Mouse (Mus musculus): ENCODE measurements at regions not wholly inside any gene's neighbourhood (a gene's known extent, or its start where the extent isn't known, plus 50 kb on each side); places are given as distances from the start of the nearest gene placed in this dataset.

DNA sequence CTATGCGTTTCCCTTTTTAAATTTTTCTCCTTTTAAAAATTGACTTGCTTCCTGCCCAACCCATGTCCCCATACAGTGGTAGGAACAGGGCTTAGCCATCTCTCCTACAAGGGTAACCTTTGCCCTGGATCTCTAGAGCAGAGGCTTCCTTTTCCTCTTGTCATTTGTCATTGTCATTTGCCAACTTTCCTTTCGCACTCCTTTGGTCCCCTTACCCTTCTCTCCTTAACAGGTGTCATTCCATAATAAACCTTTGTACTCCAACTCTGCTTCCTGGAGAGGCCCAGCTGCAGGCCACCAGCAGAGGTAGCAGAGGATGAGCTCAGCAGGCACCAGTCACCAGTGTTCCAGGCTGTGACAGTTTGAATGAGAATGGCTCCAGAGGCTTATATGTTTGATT is 347.4 kb upstream of the Id2 start:
- no peak for DNase-seq

DNA sequence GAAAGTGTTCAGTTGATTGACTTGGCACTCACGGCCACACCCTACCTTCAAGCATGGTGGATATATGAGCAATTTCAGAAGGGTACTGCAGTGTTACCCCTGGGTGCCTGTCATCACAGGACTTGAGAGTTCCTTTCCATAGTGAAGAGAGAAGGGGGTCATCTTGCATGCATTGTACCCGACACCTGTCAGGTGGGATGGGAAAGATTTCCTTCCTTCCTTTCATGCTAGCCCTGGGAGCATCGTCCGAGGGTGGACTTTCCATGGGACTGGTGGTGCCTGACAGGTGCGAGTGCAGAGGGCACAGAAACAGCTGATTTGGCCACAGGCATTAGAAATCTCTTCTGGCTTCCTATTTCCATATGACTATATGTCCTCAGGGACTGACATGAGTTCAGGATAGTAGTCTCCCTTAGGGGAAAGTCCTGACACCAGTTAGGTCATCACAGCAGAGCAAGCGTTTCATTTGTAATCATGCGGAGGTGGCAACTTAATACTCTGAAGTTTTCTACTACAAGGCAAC is 342.1 kb upstream of the Id2 start:
- DNase-seq = no peak

DNA sequence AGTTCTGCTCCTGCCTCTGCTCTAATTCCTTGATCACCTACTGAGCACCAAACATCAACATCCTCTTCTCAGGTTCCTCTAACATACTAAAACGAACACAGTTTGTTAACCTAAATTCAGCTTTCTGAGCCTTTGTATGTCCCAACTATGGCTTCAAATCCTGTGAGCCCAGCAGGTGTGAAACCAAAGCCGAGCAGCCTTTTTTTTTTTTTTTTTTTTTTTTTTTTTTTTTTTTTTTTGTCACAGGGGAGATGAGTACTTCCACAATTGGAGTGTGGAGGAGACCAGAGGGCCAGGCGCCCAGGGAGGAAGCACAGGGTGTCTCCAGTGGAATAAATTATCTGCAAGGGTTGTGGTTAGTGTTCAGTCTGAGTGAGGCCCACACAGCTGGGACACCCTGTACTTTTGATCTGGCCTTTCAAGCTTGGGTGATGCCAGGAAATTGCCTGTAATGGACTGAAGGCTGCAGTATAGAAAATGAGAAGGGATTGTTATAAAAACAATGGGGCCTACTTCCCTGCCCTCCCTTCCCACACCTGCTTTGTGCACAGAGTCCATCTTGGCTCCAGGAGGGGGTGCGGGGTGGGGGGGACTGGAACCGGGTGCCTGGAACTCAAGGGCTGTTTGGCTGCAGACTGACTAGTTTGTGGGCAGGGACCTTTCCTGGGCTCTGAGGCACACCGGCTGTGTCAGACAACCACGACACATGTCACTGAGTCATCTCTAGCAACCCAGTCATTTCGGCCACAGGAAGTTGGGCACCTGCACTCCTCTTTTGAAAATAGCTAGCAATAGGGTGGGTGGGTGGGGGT is 341.5 kb upstream of the Id2 start:
- DNase-seq = no peak

DNA sequence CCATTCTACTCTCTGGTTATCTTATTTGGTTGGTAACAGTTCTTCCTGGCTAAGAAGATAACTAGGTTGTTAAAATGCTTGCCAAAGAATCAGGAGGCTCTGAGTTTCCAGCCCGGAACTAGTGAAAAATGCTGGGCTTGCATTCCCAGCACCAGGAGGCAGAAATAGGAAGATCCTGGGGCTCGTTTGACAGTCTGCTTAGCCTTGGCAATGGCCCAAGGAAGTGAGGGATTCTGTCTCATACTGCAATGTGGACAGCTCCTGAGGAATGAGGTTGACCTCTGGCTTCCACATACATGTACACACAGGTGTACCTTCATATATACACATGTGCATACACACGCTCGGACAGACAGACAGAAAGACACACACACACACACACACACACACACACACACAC is 340.6 kb upstream of the Id2 start:
- peak; percentile 26 for DNase-seq

DNA sequence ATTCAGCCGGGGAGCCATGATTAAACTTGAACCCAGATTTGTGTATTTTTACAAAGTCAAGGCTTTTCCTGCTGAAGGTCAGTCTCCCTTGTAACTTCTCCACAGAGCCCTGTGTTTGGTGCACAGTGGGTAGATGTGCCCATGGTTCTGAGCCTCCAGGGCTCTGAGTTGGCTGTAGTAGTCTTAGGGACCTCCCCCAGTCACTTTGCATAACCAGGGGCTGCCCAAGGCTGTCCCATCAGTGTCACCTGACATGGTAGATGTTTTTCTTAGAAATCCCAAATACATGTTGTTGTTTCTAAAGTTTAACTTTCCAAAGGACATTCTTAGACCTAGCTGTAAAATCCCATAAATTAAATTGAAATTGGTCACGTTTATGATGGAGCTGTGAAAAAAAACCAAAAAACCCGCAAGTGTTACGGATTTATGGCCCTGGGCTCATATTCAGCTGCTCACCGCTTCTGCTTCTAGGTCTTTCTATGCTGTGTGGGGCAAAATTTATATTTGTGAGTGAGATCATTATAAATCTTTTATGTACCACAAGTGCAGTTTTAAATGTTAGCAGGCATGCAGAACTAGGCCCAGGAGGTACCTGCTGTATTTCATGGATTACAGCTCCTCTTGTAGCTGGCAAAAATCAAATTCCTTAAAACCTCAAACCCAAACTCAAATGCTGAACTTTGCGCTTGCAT is 339.4 kb upstream of the Id2 start:
- no peak for DNase-seq

DNA sequence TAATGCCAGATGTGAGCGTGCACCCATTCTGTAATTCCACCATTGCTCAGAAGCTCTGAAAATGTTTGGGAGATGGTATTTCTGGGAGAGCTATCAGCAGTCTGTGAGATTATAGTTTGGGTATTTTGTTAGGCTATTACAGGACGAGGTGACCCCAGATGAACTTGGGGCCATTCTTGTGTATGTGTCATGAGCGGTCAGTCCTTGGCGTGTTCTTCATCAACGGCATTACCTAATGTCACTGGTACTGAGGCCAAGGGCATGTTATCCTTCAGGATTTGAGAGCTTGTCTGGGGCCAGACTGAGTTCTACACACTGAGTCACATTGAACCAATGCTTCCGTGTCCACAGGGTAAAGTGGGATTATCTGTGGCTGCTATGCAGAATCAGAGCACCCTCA is 335.9 kb upstream of the Id2 start:
- no peak for DNase-seq

DNA sequence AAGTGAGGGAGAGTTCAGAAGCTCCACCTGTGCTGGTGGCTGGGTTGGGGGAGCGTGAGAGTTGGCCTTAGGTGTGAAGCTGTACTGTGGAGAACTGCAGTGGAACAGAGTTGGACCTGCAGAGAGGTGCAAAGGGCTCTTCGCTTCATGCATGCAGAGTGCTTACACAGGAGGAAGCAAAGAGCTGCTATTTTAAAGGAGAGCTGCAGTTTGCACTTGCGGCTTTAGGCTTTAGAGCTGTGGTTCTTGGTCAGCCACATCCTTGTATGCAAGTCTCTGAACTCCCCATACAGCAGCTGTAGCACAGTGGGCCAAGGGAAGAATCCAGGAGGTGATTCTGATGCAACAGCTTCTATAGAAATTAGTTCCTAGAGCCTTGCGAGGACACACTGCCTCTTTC is 334.0 kb upstream of the Id2 start:
- no peak for DNase-seq

DNA sequence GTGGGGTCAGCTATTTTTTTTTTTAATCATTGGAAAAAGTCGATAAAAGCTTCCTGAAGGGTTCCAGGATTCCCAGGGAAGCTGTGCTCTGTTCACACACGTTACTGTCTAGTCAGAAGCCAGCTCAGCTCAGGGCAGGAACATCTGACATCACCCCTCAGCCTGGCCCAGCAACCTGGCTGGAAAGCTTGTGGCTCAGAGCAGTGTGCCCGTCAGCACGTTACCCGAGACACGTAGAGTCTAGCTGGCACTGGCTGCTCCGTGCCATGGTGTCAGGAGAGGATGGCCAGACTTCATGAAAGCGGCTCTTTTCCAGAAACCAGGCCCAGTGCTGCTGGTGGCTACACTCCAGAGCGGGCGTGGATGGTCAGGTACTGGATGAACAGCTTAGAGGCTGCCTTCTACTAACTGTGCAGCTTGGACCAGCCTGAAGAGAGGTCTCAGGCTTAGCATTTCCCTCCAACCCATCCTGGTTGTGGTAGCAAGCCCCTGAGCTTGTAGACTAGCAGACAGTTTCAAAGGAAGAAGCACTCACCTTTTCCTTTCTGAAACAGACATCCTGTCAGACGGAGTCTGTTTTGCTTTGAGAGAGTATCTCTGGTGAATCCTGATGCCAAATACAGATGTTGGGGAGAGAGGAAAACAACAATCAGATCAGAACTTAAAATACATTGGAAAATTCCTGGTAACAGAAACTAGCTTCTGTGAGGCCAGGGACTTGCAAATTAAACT is 331.1 kb upstream of the Id2 start:
- peak; percentile 10 for DNase-seq

DNA sequence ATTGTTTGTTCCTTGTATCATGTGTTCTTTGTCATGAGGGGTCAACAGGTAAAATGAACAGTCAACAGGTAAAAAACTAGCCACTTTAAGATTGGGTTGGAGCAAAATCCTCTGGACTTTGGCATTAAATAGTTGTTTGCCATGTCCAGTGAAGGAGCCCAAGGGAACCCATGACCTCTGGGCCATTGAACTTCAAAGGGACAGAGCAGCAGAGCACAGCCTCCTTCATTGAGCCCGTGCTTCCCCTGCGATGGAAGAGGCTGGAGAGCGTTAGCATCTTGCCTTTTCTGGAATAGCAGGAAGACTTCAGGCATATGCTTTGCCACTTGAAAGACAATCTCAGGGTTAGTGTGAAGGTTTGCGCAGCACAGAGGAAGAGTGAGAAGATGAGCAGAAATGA is 320.4 kb upstream of the Id2 start:
- DNase-seq = no peak

DNA sequence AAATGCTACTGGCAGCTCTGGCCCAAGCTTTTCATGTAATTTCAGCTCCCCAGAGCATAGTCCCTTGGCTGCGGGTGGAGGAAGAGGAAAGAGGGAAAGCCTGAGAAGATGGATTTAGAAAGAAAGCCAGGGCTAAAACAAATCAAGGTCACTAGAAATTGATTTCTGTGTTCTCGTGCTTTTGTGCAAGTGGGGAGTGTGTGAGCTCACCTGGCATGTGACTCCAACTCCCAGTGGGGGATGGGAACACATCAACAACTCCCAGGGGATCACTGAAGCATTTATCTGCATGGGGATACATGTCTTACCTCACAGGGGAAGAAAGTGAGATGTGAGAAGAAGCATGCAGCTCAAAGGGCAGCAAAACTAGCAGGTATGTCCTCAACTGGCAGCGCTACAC is 319.6 kb upstream of the Id2 start:
- no peak for DNase-seq

DNA sequence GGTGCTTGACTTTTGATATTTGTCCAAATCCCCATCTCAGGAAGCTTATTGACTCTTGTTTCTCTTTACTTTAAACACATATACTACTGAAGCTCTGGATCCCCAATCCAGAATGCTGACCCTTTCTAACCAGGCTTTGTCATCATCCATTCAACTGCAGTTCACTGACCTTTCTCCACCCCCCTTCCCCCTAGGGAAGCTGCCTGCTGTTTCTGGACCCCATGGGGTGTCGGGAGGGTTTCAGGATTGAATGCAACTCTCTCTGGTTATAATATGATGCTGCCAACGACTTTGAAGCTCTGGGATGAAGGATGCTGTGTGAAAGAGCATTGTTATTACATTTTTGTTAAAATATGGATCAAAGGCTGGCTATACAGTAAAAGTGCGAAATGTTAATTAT is 318.7 kb upstream of the Id2 start:
- DNase-seq = no peak

DNA sequence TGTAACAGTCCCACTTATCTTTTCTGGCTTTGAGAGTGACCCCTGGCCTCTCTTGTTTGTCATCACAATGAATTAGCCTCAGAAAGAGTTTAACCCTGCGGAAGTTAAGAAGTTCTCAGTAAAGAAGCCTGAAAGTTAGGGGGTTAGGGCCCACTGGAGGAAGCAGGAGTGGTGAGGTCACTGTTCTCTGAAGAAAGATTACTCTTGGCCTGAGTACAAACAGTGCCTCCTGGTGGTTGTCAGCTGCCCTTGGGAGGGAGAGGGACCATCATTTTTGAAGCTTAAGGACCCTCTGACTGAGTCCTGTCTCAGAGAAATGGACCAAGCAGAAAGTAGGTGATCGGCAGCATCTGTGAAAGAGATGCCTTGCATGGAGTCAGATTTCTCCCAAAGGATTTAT is 318.3 kb upstream of the Id2 start:
- DNase-seq = peak; percentile 55

DNA sequence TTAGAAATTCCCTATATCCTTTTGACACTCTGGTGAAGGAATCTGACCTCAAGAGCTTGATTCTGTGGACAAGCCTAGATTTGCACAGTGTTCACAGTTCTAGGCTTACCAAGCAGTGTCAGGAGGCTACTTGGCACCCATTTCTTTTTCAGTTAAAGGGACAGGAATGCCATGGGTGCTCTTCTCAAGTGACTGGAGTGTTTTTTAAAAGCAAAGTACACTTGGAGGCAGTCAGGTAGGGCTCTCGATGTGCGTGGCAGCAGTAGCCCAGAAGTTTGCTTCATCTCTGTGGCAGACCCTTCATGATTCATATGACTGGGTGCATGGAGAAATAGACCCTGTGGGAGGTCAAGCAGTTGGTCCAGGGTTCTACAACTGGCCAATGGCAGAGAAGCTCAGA is 310.4 kb upstream of the Id2 start:
- no peak for DNase-seq

DNA sequence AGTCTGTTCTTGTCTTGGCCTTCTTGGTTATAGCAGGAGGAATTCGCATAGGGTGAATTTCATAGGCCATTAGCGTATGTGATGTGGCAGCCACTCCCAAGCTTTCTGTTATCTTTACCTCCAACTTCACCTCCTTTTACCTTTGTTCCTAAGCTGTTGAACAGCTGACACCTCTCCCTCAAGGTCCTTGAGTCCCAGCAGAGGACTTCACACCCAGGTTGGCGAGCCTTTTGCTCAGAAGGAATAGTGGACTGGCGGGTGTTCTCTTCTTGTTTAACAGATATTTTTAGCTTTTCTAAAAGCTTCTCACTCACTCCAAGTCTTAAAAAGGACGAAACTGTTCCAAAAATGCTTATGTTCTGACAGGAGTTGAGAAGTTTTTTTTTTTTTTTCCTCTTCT is 303.4 kb upstream of the Id2 start:
- DNase-seq = no peak

DNA sequence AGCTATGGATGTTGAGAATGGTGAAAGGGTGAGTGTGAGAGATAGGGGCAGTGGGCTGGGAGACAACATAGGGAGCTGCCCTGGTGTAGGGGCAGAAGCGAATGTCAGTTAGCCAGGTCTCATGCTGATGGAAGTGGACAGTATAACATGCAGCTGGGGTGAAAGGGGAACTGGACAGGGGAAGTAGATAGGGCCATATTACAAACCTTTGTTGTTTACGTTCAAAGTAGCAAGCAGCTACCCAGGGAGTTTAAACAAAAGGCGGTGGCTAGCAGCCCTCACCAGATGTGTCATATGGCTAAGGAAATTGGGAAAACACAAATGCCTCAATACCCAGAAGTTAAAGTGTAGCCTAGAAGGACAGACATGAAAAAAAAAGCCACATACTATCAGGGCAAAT is 301.8 kb upstream of the Id2 start:
- no peak for DNase-seq

DNA sequence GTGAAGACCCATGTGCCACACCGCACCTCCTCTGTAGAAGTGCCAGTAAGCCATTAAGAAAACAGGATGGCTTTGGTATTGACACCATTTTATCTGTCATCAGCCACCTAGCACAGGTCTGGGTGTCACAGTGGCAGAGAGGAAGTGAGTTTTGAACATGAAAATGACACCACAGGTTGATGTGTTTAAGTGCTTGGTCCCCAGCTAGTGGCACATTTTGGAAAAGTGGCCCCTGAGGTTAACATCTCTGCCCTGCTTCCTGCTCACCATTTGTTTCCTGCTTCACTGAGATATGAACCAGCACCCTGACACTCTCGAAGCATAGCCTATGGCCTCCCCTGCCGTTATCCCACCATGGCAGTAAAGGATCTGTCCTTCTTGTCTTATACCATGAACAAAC is 297.4 kb upstream of the Id2 start:
- no peak for DNase-seq

DNA sequence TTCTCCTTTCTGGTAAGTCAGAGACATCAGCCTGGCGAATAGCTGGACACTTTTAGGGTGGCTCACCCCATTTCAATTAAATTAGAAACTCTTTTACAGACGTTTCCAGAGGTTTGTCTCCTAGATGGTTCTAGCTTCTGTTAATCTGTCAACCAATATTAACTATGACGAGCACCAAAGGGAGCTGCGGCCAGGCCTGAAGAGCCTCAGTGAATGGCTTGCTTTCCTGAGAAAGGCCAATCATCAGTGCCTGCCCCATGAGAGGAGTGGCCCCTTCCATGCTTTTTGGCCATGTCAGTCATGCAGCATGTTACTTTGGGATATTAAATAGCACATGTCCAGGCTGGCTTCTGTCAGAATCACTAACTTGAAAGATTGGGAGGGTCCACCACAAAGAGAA is 296.6 kb upstream of the Id2 start:
- DNase-seq = no peak

DNA sequence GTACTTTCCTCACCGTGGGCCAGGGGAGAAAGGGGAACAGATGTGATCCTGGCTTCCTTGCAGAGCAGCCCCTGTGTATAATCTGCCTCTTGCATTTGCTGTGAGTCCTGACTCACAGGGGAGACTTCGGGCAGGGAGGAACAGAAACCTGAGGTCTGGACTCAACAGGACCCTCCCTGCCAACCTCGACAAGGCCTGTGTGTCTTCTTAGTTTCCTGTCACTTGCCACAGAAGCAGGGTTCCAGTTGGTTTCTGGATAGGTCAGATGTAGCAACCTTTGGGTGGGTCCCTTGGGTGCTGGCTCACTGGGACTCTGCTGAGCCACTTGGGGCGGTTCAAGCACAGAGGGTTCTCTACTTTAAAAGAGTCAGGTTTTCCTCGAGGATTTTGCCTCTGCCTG is 292.3 kb upstream of the Id2 start:
- no peak for DNase-seq

DNA sequence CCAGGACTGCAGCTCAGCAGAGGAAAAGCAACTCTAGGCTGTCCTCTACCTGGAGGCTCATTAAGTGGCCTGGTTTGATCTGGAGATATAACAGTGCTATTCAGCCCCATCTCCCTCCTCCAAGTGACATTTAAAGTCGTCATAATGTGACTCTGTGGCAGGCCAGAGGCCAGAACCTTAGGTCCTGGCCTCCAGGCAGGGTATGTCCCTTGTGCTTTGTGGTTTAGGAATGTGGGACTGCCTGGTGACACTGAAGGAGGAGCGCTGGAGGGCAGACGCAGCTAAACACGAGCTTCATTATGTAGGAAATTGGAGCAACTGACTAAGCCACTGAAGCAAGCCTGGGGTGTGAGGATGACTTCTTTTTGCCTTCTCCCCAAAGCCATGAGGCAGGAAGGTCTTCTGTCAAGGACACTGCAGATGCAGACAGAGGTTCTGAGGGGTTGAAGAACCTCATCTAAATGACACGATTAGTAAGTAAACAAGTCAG is 290.9 kb upstream of the Id2 start:
- DNase-seq = no peak

DNA sequence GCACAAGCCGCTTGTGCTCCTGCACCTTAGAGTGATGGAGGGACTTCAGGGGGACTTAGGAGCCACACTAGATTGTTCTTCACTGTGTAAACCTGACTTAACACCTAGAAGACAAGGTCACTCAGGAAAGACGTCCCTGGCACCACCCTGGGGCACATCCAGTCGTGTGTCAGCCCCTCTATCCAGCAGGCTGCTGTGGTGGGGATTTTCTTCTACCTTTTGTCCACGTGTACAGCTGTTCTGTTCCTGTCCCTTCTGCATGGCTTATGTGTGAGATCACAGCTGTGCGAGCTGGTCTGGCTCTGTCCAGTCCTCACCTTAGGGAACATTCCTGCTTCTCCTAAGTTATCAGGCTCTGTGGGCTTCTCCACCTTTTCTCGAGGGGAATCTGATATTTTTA is 286.0 kb upstream of the Id2 start:
- DNase-seq = no peak

DNA sequence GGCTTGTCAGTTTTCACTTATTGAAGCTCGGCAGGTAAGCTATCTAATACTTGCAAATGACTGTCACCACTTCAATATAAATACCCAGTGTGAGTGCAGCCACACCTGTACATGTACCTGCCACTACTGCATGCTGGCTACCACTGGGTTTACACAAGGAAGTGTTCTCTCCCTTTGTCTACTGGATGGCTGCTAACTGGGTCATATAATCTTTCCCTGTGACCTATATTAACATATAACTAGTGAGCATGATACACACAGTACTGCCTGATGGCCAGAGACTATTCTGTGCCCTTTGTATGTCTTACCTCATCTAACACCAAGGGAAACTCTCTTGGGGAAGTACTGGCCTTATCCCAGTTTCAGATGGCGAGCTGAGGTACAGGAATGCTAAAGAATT is 285.5 kb upstream of the Id2 start:
- DNase-seq = no peak

DNA sequence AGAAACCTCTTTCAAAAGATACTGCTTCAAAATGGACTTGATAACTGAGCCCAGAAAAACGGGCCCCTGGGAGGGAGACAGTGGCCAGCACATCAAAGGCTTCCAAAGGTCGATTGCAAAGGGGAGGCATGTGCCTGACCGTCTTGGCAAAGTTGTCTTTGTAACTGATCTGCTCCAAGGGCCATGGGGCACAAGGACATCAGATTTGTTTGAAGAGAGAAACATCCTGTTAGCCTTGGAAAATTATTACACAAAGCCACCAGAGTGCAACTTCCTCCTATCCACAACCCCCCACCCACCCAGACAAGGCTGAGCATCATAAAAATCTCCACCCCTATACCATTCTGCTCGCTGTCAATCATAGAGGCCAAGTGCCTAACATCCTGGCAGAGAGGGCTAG is 284.7 kb upstream of the Id2 start:
- DNase-seq = no peak

DNA sequence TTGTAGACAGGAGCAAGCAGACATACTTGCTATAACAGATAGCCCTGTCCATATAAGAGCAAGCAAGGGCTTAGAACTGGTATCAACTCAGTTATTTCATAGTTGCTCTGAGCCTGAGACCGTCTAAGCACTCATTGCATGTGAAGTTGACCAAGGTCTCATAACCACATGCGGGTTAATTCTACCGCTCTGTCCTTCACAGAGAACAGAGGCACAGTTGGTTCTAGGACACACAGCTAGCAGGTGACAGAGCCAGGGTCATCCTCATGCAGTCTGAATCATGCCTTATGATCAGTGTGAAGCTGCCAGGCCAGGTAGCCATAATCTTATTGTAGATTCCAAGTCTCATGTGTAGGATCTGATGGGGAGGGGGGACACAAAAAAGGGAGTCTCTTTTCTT is 283.1 kb upstream of the Id2 start:
- DNase-seq = no peak
